Mouse (Mus musculus) G1E (cell line): ENCODE measurements around the gene Dhodh. TPM values are rescaled to one million over a fixed set of nuclear protein-coding genes. Genes with fewer than 3 reads are reported as not detected.

Experiments used
- ATAC-seq: 2 replicates; pipeline ENCODE4 v1.8.0; 2016; ENCODE audit warnings: mild to moderate bottlenecking; ENCODE audit not compliant: insufficient number of reproducible peaks, poor library complexity, low FRiP score, severe bottlenecking; ENCODE audit errors: extremely low read depth
- DNase-seq: peaks from one replicate; pipeline ENCODE4 v3.0.0; 2012; ENCODE audit warnings: low spot score
- H3K27me3 ChIP-seq: 2 replicates; pipeline ENCODE4 v1.6.1; 2012; ENCODE audit warnings: mild to moderate bottlenecking, low read length, inconsistent platforms; ENCODE audit not compliant: insufficient read depth
- H3K36me3 ChIP-seq: replicated peaks from 2 replicates; pipeline ENCODE3; 2012; ENCODE audit warnings: mild to moderate bottlenecking, inconsistent platforms
- H3K4me1 ChIP-seq: 2 replicates; pipeline ENCODE4 v1.6.1; 2012; ENCODE audit warnings: low read depth, low read length, inconsistent platforms, mixed read lengths; ENCODE audit not compliant: insufficient read depth
- H3K4me3 ChIP-seq: 2 replicates; pipeline ENCODE4 v1.5.1; 2012; ENCODE audit warnings: low read depth, mild to moderate bottlenecking, inconsistent platforms, low read length, moderate library complexity, mixed read lengths
- H3K9me3 ChIP-seq: replicated peaks from 2 replicates; pipeline ENCODE4 v1.6.1; 2012; ENCODE audit warnings: inconsistent platforms
- CTCF ChIP-seq: IDR thresholded peaks from 2 replicates; pipeline ENCODE4 v1.5.1; 2012; ENCODE audit warnings: low read depth, low read length, inconsistent platforms, mixed read lengths
- GATA1 ChIP-seq: IDR thresholded peaks from 2 replicates; pipeline ENCODE4 v1.6.1; 2012; ENCODE audit warnings: borderline replicate concordance, low read length, inconsistent platforms, mixed read lengths
- GATA2 ChIP-seq: IDR thresholded peaks from 2 replicates; pipeline ENCODE4 v1.6.1; 2012; ENCODE audit warnings: low read depth, low read length, inconsistent platforms, borderline replicate concordance
- POLR2AphosphoS5 ChIP-seq: IDR thresholded peaks from 2 replicates; pipeline ENCODE4 v1.6.1; 2012; ENCODE audit warnings: low read depth, low read length, inconsistent platforms; ENCODE audit not compliant: insufficient replicate concordance
- TAL1 ChIP-seq: conservative IDR thresholded peaks from 2 replicates; pipeline ENCODE4 v1.6.1; 2012; ENCODE audit warnings: low read depth, low read length, inconsistent platforms, mixed read lengths
- polyA plus RNA-seq: library from polyadenylated mRNA; stranded (reverse); fragments of >175 nt; gene quantifications from 2 replicates; pipeline ENCODE4 v1.2.3, GENCODE M21; 2012
- total RNA-seq, 2 experiments: library from RNA; stranded (forward) in 1 of 2; stranded (reverse) in 1 of 2; fragments of 200-1000 nt in 1 of 2; fragments of >200 nt in 1 of 2; fragmentation: Nextera tagmentation in 1 of 2; gene quantifications; 2 replicates each; pipeline ENCODE4 v1.2.3; 2014 to 2017

Gene Dhodh
- total RNA-seq (2014; fragmentation: Nextera tagmentation) = 22.6 and 24.6 TPM in 2 replicates
- 23.7 and 29.4 TPM in 2 replicates for total RNA-seq (2017)
- polyA plus RNA-seq = 110 and 117 TPM in 2 replicates

- peak; percentile 94 for ATAC-seq
- H3K4me1 ChIP-seq = peaks cover 46% of the 10 kb centered on the region
Measured at GRCm38 (mm10) chr8:109608271-109609152, at the start of gene Dhodh. Dhodh (minus strand) TSS chr8:109608673.

GRCm38 (mm10) chr8:109656860-109657259 is 48.4 kb upstream of the Dhodh start:
- Histone ChIP-seq H3K9me3 (no peaks in the 10 kb centered on the region), H3K27me3 (no peaks in the 10 kb centered on the region), H3K4me3 (no peak overlapping the region), H3K4me1 (no peaks in the 10 kb centered on the region), H3K36me3 (peaks cover 75% of the 10 kb centered on the region)
- DNase-seq (no peak), ATAC-seq (no peak)
- TF ChIP-seq POLR2AphosphoS5 = no peak
- TF ChIP-seq GATA2 = no peak
- no peak for TF ChIP-seq TAL1
- no peak for TF ChIP-seq CTCF
- no peak for TF ChIP-seq GATA1

More at GRCm38 (mm10) chr8:109608271-109609152, at the start of gene Dhodh:
- Histone ChIP-seq H3K4me3 (peak within 1 kb of the TSS; percentile 75), H3K9me3 (no peaks in the 10 kb centered on the region), H3K27me3 (no peaks in the 10 kb centered on the region), H3K36me3 (peaks cover 45% of the 10 kb centered on the region)
- peak; percentile 97 for DNase-seq
- TF ChIP-seq TAL1 = no peak
- TF ChIP-seq POLR2AphosphoS5 = no peak
- no peak for TF ChIP-seq CTCF
- no peak for TF ChIP-seq GATA1
- TF ChIP-seq GATA2 = no peak

GRCm38 (mm10) chr8:109650801-109651200 is 42.3 kb upstream of the Dhodh start:
- Histone ChIP-seq H3K27me3 (no peaks in the 10 kb centered on the region), H3K9me3 (no peaks in the 10 kb centered on the region), H3K4me3 (no peak overlapping the region), H3K4me1 (no peaks in the 10 kb centered on the region), H3K36me3 (peaks cover 75% of the 10 kb centered on the region)
- TF ChIP-seq POLR2AphosphoS5 (no peak), CTCF (no peak)
- DNase-seq (no peak), ATAC-seq (no peak)

GRCm38 (mm10) chr8:109648469-109648868 is 40.0 kb upstream of the Dhodh start:
- Histone ChIP-seq H3K4me1 (no peaks in the 10 kb centered on the region), H3K27me3 (no peaks in the 10 kb centered on the region), H3K9me3 (no peaks in the 10 kb centered on the region), H3K4me3 (no peak overlapping the region), H3K36me3 (peaks cover 81% of the 10 kb centered on the region)
- DNase-seq (no peak), ATAC-seq (no peak)
- TF ChIP-seq CTCF = no peak

GRCm38 (mm10) chr8:109647331-109647730 is 38.9 kb upstream of the Dhodh start:
- H3K27me3 ChIP-seq = no peaks in the 10 kb centered on the region

GRCm38 (mm10) chr8:109641236-109641635 is 32.8 kb upstream of the Dhodh start:
- no peak overlapping the region for H3K4me3 ChIP-seq
- H3K36me3 ChIP-seq = peaks cover 87% of the 10 kb centered on the region
- no peak for ATAC-seq

More at GRCm38 (mm10) chr8:109647331-109647730, 38.9 kb upstream of the Dhodh start:
- no peak for DNase-seq
- Histone ChIP-seq H3K4me3 (no peak overlapping the region), H3K4me1 (no peaks in the 10 kb centered on the region), H3K9me3 (no peaks in the 10 kb centered on the region), H3K36me3 (peaks cover 81% of the 10 kb centered on the region)
- TF ChIP-seq GATA1 = no peak
- no peak for TF ChIP-seq CTCF
- TF ChIP-seq GATA2 = no peak
- no peak for TF ChIP-seq TAL1
- no peak for TF ChIP-seq POLR2AphosphoS5
- ATAC-seq = no peak

GRCm38 (mm10) chr8:109640410-109640809 is 31.9 kb upstream of the Dhodh start:
- peaks cover 85% of the 10 kb centered on the region for H3K36me3 ChIP-seq
- H3K27me3 ChIP-seq = no peaks in the 10 kb centered on the region
- H3K4me1 ChIP-seq = no peaks in the 10 kb centered on the region
- no peak overlapping the region for H3K4me3 ChIP-seq
- ATAC-seq (no peak), DNase-seq (no peak)
- no peaks in the 10 kb centered on the region for H3K9me3 ChIP-seq
- no peak for TF ChIP-seq GATA1

More at GRCm38 (mm10) chr8:109641236-109641635, 32.8 kb upstream of the Dhodh start:
- Histone ChIP-seq H3K9me3 (no peaks in the 10 kb centered on the region), H3K4me1 (no peaks in the 10 kb centered on the region), H3K27me3 (no peaks in the 10 kb centered on the region)
- no peak for DNase-seq
- TF ChIP-seq POLR2AphosphoS5 = no peak
- TF ChIP-seq CTCF = no peak
- no peak for TF ChIP-seq GATA2
- TF ChIP-seq TAL1 = no peak
- TF ChIP-seq GATA1 = no peak
